Mouse (Mus musculus) kidney, postnatal 0 days (tissue): ENCODE results near the gene Aqp11. TPM values are rescaled to one million over a fixed set of nuclear protein-coding genes. Genes with fewer than 3 reads are reported as not detected.

Experiments used
- ATAC-seq: fragments of 200-750 bp; cut with Nextera tagmentation; replicated peaks from 2 replicates; pipeline ENCODE4 v1.8.0; 2017; ENCODE audit warnings: low read depth, moderate number of reproducible peaks, moderate TSS enrichment, moderate library complexity; ENCODE audit not compliant: low FRiP score
- DNase-seq: peaks from one replicate; pipeline ENCODE4 v3.0.0-alpha.2; 2016; ENCODE audit warnings: low spot score
- H3K27ac ChIP-seq: fragments of 300-500 bp; sonication (generic); 2 replicates; pipeline ENCODE4 v1.5.1; 2014; ENCODE audit warnings: mild to moderate bottlenecking
- H3K27me3 ChIP-seq: fragments of 300-500 bp; sonication (generic); 2 replicates; pipeline ENCODE4 v1.6.1; 2014; ENCODE audit warnings: low read length, mixed read lengths; ENCODE audit not compliant: insufficient read depth
- H3K36me3 ChIP-seq: fragments of 300-500 bp; sonication (generic); 2 replicates; pipeline ENCODE4 v1.6.1; 2014; ENCODE audit warnings: low read length, mixed read lengths; ENCODE audit not compliant: insufficient read depth
- H3K4me1 ChIP-seq: fragments of 300-500 bp; sonication (generic); replicated peaks from 2 replicates; pipeline ENCODE4 v1.6.1; 2014; ENCODE audit warnings: antibody characterized with exemption, low read length, mixed read lengths; ENCODE audit not compliant: insufficient read depth
- H3K4me2 ChIP-seq: fragments of 300-500 bp; sonication (generic); 2 replicates; pipeline ENCODE4 v1.6.1; 2014; ENCODE audit warnings: mild to moderate bottlenecking, low read length, moderate library complexity, mixed read lengths
- H3K4me3 ChIP-seq: fragments of 300-500 bp; sonication (generic); replicated peaks from 2 replicates; pipeline ENCODE4 v1.5.1; 2014; ENCODE audit warnings: low read depth, low read length
- H3K9ac ChIP-seq: fragments of 300-500 bp; sonication (generic); 2 replicates; pipeline ENCODE4 v1.6.1; 2014; ENCODE audit warnings: low read depth, low read length
- H3K9me3 ChIP-seq: fragments of 300-500 bp; sonication (generic); replicated peaks from 2 replicates; pipeline ENCODE4 v1.6.1; 2016; ENCODE audit warnings: low read length, inconsistent platforms, mixed read lengths
- CTCF ChIP-seq: IDR thresholded peaks from 2 replicates; pipeline ENCODE4 v1.5.1; 2016; ENCODE audit warnings: antibody characterized with exemption, low read depth, mild to moderate bottlenecking, moderate library complexity
- WGBS: fragments of 180-500 bp; shearing (Covaris S2); extraction: QIAGEN DNeasy Blood & Tissue Kit; methylation state at CpG from one replicate; pipeline ENCODE4 v1.1.7; 2014; 5-methylcytosine and 5-hydroxymethylcytosine counted together
- polyA plus RNA-seq: library from polyadenylated mRNA; unstranded; fragments of >200 nt; fragmentation: Nextera tagmentation; extraction: Ambion mirVana; gene quantifications from 2 replicates; pipeline ENCODE4 v1.2.1, GENCODE M21; 2015

Aqp11 gene
- polyA plus RNA-seq, 1 experiment from 2014 or later, result 36.9 TPM

DNA sequence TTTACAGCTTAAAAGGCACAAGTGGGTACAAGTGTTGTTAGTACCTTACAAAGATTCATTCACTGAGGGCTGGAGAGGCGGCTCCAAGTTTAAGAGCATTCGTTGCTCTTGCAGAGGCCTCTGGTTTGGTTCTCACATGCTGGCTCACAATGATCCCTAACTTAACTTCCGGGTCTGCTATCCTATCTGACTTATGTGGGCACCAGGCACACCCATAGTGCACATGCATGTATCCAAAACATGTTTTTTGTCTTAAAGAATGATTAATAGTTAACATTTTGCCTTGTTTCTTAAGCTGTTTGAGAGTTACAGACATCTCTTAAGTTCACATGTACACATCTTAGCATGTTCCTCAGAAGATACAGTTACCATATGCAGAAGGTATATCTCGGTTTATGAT, 37.9 kb downstream of the Aqp11 start:
- H3K9ac ChIP-seq, result no peak overlapping the region
- ATAC-seq (no peak), DNase-seq (no peak)
- no peak overlapping the region for H3K27ac ChIP-seq
- H3K4me3 ChIP-seq, result no peak overlapping the region
- no peaks in the 10 kb centered on the region for H3K36me3 ChIP-seq
- H3K4me2 ChIP-seq, result no peak overlapping the region
- WGBS, result 95% methylated on average over 4 of the region's 4 CpGs
- no peaks in the 10 kb centered on the region for H3K4me1 ChIP-seq
- no peaks in the 10 kb centered on the region for H3K9me3 ChIP-seq
- no peak for TF ChIP-seq CTCF
- no peaks in the 10 kb centered on the region for H3K27me3 ChIP-seq

DNA sequence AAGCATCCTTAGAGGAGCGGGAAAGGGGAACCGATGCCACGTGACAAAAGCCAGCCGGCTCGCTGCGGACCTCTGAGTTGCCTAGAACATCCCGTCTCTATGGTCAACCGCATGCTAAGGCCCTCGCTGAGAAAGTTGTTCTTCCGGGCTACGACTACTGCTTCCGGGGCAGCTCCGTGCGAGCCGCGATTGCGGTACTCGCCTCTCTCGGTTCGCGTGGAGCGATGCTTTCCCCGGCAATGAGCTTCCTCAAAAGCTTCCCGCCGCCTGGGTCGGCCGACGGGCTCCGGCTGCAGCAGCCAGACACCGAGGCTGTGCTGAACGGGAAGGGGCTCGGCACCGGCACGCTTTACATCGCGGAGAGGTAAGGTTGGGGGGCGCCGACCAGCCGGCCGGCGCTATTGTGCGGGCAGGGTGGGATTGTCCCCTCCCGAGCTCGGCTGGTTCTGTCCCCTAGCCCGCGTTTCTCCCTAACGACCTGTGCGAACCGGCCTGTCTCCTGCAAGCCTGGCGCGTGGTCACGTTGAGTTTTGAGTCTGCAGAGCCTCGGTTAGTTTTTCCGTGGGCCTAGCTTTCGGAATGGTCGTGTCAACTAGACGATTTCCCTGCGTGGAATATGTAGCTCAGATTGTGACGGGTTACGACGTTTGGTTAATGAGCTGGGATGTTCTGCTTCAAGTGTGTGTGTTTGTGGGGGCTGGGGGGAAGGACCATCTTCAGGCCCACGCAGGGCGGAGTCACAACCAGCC, 41.4 kb downstream of the Aqp11 start, which contains the start of gene Clns1a:
Gene Clns1a, plus strand, starts transcription at position 129 of the 749 bp plus-strand sequence.
- no peaks in the 10 kb centered on the region for H3K36me3 ChIP-seq
- H3K4me3 ChIP-seq, result peak within 1 kb of the TSS; percentile 93
- no peaks in the 10 kb centered on the region for H3K27me3 ChIP-seq
- H3K9ac ChIP-seq, result peak within 1 kb of the TSS; percentile 84
- WGBS, result under 1% methylated on average over 63 of the region's 63 CpGs
- no peaks in the 10 kb centered on the region for H3K4me1 ChIP-seq
- ATAC-seq (peak; percentile 98), DNase-seq (peak; percentile 97)
- no peaks in the 10 kb centered on the region for H3K9me3 ChIP-seq
- TF ChIP-seq CTCF, result no peak
- peak within 1 kb of the TSS; percentile 83 for H3K27ac ChIP-seq
- H3K4me2 ChIP-seq, result peak within 1 kb of the TSS; percentile 81

DNA sequence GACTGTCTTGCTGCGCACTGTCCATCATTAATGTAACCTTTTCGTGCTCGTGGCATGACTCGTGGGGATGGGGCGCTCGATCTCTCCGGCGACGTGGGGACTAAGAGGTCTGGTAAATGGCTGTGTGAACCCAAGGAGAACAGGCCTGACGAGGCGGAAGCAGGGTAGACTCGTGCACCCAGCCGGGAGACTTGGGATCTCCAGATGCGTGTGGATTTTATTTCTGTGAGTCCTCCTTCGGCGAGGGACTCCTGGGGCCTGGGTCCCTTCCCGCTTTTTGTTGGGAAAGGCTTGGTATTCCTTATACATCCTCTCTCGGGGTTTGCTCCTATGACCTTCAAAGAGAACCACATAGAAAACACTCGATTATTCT, 42.0 kb downstream of the Aqp11 start:
- ATAC-seq (peak; percentile 59), DNase-seq (no peak)
- WGBS, result 37% methylated on average over 19 of the region's 19 CpGs
- Histone ChIP-seq H3K27me3 (no peaks in the 10 kb centered on the region), H3K27ac (peak overlapping the region; percentile 83), H3K36me3 (no peaks in the 10 kb centered on the region), H3K9ac (peak overlapping the region; percentile 84), H3K4me1 (no peaks in the 10 kb centered on the region), H3K4me2 (peak overlapping the region; percentile 81), H3K9me3 (no peaks in the 10 kb centered on the region), H3K4me3 (peak overlapping the region; percentile 93)
- TF ChIP-seq CTCF, result no peak

DNA sequence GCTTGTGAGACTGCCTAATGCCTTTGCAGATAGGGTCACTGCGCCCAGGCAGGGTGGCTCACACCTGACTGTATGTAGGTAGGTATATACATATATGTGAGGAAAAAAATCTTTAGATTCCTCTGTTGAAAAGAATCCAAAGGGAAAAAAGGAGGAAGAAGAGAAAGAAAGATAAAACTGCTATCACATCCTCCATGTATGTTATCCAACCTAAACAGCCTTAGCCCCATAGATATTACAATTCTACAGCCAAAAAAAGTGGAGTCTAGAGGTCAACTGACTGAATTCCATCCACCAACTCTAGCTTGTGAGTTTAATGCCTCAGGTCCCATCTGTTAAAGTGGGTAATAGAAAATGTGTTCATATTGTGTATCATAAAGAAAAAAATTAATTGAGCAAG, 42.6 kb downstream of the Aqp11 start:
- no peak for TF ChIP-seq CTCF
- H3K4me2 ChIP-seq, result no peak overlapping the region
- 97% methylated on average over 1 of the region's 1 CpGs for WGBS

DNA sequence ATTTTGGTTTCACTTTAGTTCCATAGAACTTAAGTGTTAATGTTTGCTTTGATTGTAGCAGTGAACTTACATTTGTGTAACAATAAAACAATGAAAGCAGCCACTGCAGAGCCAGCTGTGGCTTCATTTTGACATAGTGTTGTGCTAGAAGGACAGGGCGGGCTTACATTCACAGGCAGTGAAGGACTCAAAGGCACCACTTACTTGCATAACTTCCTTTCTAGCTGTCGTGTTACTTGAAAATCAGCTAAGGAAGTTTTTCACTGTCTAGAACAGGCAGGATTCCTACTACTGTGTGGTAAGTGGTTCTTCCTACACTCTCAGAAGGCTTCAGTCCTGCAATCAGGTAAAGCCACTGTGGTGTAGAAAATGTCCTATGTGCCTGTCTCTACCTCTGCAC, 50.3 kb downstream of the Aqp11 start:
- TF ChIP-seq CTCF, result no peak
- Histone ChIP-seq H3K9ac (no peak overlapping the region), H3K27ac (no peak overlapping the region), H3K36me3 (peaks cover 14% of the 10 kb centered on the region; the same call in 1 of the 2 replicates), H3K4me1 (no peaks in the 10 kb centered on the region), H3K9me3 (no peaks in the 10 kb centered on the region), H3K27me3 (no peaks in the 10 kb centered on the region), H3K4me2 (no peak overlapping the region), H3K4me3 (no peak overlapping the region)
- 84% methylated on average over 2 of the region's 2 CpGs for WGBS
- ATAC-seq (no peak), DNase-seq (no peak)

More for the DNA sequence above, 42.6 kb downstream of the Aqp11 start:
- H3K27me3 ChIP-seq, result no peaks in the 10 kb centered on the region
- DNase-seq, result no peak
- no peaks in the 10 kb centered on the region for H3K4me1 ChIP-seq
- ATAC-seq, result no peak
- H3K4me3 ChIP-seq, result no peak overlapping the region
- H3K9me3 ChIP-seq, result no peaks in the 10 kb centered on the region
- H3K27ac ChIP-seq, result no peak overlapping the region
- H3K36me3 ChIP-seq, result no peaks in the 10 kb centered on the region
- no peak overlapping the region for H3K9ac ChIP-seq

DNA sequence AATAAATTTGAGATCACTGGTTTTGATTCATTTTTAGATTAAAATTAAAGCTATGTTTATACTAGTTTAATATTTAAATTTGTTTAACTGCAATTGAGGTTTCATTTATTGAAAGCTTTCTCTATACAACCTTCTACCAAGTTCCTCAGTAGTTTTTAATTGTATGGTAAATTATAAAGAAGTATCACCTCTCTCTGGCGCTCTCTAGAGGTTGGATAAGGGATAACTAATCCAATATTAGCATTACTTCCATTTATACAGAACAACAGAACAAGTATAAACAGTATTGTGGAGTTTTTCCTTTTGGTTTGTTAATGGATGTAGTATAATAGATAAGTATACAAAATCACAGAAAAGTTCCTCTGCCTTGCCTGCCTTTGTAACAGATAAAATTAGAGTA, 58.9 kb downstream of the Aqp11 start:
- peak; percentile 69 for DNase-seq
- ATAC-seq, result no peak

More for the DNA sequence above, 58.9 kb downstream of the Aqp11 start:
- H3K4me2 ChIP-seq, result no peak overlapping the region
- H3K27ac ChIP-seq, result no peak overlapping the region
- no peaks in the 10 kb centered on the region for H3K4me1 ChIP-seq
- WGBS, result 15% methylated on average over 1 of the region's 1 CpGs
- no peaks in the 10 kb centered on the region for H3K27me3 ChIP-seq
- H3K9me3 ChIP-seq, result no peaks in the 10 kb centered on the region
- no peak overlapping the region for H3K4me3 ChIP-seq
- TF ChIP-seq CTCF, result peak; percentile 70
- peaks cover 34% of the 10 kb centered on the region; the same call in 1 of the 2 replicates for H3K36me3 ChIP-seq
- H3K9ac ChIP-seq, result no peak overlapping the region

Other genes with a start within 250 kb of the Aqp11 start
- gene Aamdc, start 158.8 kb downstream of the Aqp11 start, polyA plus RNA-seq, result 59.7 and 61.4 TPM in 2 replicates
- gene Rsf1, start 158.4 kb downstream of the Aqp11 start, polyA plus RNA-seq, result 17.7 and 22.0 TPM in 2 replicates
- 142 and 149 TPM in 2 replicates for gene Clns1a, start 41.7 kb downstream of the Aqp11 start, polyA plus RNA-seq
- gene Pak1, start 50.3 kb upstream of the Aqp11 start, polyA plus RNA-seq, result 12.4 and 14.6 TPM in 2 replicates
- not detected in 2 replicates for gene Gdpd4, start 181.7 kb upstream of the Aqp11 start, polyA plus RNA-seq